Mouse (Mus musculus): ENCODE measurements at regions not wholly inside any gene's neighbourhood (a gene's known extent, or its start where the extent isn't known, plus 50 kb on each side); places are given as distances from the start of the nearest gene placed in this dataset.

DNA sequence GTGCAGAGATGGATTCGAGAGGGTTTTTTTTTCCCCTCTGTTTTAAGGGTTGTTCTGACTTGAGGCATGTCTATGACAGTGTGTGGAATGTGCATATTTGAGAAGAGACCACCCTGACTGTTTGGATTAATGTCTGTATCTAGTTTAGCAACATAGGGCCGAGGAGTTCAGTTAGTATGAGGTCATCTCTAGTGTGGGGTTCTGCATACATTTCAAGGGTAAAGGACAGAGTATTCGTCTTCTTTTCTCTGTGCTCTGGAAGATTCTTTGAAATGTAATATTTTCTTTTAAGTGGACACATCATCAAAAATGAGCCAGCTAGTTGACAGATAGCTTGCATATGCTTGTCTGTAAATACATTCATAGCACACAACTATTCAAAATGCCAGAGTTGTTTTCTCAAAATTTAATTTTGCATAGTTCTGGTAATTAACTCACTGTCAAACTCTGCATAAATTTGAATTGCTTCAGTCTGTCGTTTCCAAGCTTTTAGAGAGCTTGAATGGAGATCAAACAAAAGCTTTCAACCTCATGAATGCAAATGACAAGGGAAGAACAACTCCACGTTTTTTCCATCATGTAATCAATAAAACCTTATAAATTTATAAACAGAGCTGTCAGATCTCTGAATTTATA is 415.5 kb downstream of the Adamts20 start:
- no peak for DNase-seq (ENCODE audit: low spot score)

DNA sequence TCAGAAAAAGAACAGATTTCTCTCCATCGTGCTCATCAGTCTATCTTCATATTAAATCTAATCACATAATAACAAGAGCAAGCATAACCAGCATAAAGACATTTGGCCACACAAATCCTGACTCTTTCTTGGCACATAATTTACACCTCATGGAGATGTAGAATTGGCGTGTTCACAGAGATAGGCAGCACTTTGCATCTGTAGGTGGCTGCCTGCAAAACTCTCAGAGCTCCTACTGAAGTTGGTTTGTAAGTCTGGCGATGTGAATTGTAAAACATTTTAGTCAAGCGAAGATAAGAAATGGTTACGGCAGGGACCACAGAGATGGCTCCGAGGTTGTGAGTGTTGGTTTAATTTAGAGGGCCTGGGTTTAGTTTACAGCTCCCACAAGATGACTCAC is 419.0 kb downstream of the Adamts20 start:
- no peak for DNase-seq (ENCODE audit: low spot score)

GRCm38 (mm10) chr15:94045131-94045756 is 420.0 kb downstream of the Adamts20 start:
- DNase-seq (ENCODE audit: low spot score), result peak; percentile 22

DNA sequence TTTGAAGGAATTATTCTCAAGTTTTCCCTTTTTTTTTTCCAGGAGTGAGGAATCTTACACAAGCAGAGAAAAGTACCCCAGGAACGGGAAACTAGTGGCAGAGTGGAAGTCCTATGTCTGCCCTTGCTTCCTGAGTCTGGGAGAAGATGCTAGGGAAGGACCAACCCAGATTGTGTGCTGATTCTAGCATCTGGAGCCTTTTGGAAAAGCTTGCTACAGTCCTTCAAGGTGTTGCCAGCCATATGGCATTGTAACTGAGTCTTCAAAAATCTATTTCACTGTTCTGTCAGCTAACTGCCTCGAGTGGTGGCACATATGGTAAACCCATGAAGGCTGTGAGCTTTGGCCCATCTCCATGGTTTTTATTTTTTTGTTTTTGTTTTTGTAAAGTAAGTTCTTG is 432.3 kb downstream of the Adamts20 start:
- DNase-seq (ENCODE audit: low spot score), result no peak

DNA sequence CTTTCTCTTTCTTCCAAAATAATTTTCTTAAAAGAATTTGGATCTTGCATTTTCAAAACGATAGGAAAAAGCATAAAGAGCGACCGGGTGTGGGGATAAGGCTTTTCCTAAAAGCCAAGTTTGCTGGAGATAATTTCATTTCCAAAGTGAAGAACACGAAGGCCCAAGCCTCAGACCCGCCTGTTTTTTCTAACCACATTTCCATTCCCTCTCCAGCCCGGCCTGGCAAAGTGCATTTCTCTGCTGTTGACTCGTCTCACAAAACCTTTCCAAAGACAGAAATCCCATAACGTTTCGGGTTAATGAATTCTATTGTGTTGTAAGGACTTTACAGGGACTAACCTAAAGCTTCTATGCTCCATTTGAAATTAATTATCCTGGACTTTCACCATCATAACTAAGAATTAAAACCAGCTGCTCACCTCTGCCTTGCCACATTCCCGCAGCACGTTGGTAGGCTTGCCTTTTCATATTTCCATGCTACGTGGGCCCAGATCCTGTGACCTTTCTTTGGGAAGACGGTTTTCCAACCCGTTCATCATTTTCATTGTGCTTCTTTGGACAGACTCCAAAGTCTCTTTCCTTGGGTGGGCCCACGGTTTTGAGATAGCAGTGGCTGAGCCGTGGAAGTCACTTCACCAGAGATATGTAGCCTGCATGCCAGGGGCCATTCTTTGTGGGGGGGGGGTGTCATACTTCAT is 430.5 kb upstream of the Prickle1 start:
- DNase-seq (ENCODE audit: low spot score), result peak; percentile 13

GRCm38 (mm10) chr15:94025239-94025971 is 429.7 kb upstream of the Prickle1 start:
- peak; percentile 49 for DNase-seq (ENCODE audit: low spot score)

DNA sequence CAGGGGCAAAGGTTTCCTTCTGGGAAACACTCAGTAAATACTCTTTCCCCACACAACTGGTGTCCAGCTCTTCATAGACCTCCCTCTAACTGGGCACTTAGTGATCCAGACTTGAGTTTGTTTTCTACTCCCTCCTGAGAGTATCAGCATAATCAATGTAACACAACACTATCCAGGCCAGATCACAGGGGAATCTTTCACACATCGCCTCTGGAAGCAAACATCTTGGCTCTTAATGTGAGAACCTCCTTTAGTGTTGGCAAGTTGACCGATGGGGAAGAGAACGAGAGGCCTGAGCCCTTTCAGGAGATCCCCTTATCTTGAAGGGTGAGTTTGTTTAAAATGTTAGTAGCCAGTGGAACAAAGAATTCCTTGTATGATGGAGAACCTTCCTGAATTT is 429.1 kb upstream of the Prickle1 start:
- no peak for DNase-seq (ENCODE audit: low spot score)

- DNase-seq (ENCODE audit: low spot score), result no peak
Observed at GRCm38 (mm10) chr15:94024126-94024730, 428.5 kb upstream of the Prickle1 start.

- no peak for DNase-seq (ENCODE audit: low spot score)
Observed at GRCm38 (mm10) chr15:94023501-94023900, 427.8 kb upstream of the Prickle1 start.

GRCm38 (mm10) chr15:94017814-94018213 is 422.1 kb upstream of the Prickle1 start:
- DNase-seq (ENCODE audit: low spot score), result no peak

DNA sequence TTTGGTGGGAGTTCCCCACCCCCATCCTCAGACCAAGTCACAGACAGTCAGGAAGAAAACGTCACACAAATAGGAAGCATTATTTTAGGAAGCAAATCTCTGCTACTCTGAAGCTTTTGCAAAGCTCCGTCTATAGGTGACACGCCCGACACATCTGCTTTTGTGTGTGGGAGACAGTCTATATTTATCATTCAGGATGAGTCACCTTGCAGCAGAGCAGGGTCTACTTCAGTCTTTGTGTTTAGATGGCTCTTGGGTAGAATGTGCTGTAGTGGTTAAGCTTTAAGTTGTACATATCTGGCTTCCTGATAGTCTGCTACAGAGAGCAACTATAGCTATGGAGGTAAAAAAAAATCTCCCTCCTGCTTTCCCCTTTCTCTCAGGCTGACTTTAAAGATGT is 415.8 kb upstream of the Prickle1 start:
- DNase-seq (ENCODE audit: low spot score), result no peak

DNA sequence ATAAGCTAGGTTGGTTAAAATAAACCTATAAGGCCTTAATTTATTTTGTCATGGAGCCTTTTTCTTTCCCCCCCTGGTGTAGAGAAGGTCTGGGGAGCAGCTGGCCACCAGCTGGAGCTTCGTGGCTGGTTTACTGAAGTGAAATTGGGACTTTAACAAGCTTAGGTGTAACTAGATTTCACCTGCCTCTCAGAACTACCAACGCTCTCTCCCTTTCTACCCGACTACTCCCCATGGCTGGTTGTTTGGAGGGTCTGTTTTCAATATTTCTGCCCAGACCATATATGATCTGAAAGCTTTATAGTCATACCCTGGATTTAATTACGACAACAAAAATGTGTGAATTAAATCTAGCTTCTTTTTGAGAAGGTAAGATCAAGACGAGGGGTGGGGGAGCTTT is 410.4 kb upstream of the Prickle1 start:
- no peak for DNase-seq (ENCODE audit: low spot score)

DNA sequence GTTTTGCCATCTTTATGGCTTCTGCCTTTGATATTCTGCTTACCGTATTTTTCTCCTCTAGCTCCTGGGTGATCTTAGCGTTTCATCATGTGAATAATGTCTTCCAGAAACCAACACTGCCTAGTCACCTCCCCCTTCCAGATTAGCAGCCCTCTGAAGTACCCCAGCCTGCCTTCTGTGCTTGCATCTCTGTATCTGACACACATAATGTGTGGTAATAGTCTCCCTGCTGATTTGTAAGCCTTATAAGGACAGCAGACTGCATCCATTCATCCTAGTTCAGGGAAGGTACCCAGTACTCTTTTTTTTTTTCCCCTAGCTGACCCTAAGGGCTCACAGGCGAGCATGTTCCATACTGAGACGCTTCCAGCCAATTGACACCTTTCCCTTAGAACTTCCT is 409.2 kb upstream of the Prickle1 start:
- no peak for DNase-seq (ENCODE audit: low spot score)

DNA sequence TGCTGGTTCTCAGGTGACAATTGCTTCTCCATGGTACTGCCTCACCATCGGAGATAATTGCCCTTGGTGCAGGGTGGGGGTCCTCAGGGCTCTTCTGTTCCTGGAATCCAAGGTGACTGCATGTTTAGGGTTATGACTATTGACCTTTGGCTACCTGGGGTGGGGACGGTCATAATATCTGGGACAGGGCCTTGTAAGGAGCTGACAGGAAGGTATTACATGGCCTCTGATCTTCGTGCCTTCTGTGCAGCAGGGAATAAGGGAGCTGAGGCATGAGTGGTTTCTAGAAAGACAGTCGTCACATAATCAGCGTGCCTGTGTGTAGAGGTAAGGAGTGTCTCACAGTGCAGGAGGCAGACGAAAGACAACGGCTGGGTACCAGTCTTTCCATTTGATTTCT is 407.5 kb upstream of the Prickle1 start:
- DNase-seq (ENCODE audit: low spot score), result no peak

- DNase-seq (ENCODE audit: low spot score), result no peak
Observed at GRCm38 (mm10) chr15:93994542-93994941, 398.9 kb upstream of the Prickle1 start.

DNA sequence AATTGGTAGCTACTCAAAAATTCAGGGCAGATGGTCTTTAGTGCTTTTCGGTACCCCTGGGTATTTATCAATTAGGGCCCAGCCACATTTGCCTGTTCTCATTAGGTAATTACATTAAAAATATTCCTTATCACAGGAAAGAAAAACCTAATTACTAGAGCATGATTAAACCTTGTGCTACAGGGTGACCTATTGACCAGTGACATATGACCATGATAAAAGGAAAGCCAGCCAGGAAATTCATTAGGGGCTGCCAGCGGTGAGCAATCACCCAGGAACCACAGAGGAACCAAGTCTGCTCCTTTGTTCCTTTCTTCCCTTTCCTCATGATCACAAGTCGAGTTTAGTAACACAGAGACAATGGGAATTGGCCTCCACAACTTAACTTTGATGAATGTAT is 394.4 kb upstream of the Prickle1 start:
- DNase-seq (ENCODE audit: low spot score), result no peak

DNA sequence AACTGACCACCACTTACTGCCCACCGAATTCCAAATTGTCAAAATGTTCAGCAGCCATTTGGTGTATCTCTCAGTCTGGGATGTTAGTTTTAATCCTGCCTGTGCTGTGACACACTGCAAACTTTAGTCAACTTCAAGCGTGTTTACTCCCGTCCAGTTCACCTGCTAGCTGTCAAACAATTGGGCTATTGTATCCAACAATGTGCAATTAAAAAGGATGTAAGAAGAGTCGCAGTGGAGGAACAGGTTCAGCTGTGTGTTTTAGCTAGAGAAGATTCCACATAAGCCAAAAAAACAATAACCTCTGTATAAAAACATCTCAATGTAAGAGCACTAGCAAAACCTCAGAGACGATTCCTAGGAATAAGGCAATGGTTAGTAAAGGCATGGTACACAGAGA is 392.7 kb upstream of the Prickle1 start:
- DNase-seq (ENCODE audit: low spot score), result no peak

GRCm38 (mm10) chr15:93986631-93987429 is 391.1 kb upstream of the Prickle1 start:
- DNase-seq (ENCODE audit: low spot score), result no peak

- no peak for DNase-seq (ENCODE audit: low spot score)
Observed at GRCm38 (mm10) chr15:93982091-93982490, 386.4 kb upstream of the Prickle1 start.

GRCm38 (mm10) chr15:93977494-93977893 is 381.8 kb upstream of the Prickle1 start:
- no peak for DNase-seq (ENCODE audit: low spot score)

GRCm38 (mm10) chr15:93974727-93975126 is 379.0 kb upstream of the Prickle1 start:
- no peak for DNase-seq (ENCODE audit: low spot score)

DNA sequence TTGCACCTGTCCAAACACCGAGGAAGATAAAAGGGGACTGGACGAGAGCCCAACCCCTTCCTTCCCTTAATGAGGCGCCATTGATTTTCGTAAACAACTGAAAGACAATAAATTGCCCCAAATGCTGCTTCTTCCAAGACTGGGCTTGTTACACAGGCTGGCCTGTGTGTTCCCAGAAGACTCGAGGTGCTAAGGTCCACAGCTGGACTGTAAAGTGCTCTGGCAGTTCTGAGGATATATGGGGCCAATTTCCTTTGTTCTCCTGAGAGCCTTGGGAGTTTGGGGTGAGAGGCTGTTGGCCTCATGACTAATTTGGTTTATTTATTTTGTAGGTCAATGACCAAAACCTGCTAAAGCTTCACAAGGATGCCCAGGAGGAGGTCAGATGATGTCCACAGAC is 377.3 kb upstream of the Prickle1 start:
- DNase-seq (ENCODE audit: low spot score), result no peak
